8 mouse cellular contexts compared by ENCODE assay signal in genomic region chr5:38159634-38160413, GRCm38 (mm10). TPM values are rescaled to one million over a fixed set of nuclear protein-coding genes. Genes with fewer than 3 reads are reported as not detected.
DNase-seq lines count a peak whose midpoint lies in the region; ATAC-seq and TF ChIP-seq lines count a peak whose summit lies in the region.

Gene Nsg1 (minus strand): TSS chr5:38159907.

- H3K36me3 ChIP-seq in embryonic facial prominence, embryonic 13.5 days = peaks cover 26% of the 10 kb centered on the region
- H3K36me3 ChIP-seq in midbrain, embryonic 15.5 days (replicated peaks) = peaks cover 19% of the 10 kb centered on the region

- no peak for DNase-seq in layer of hippocampus, adult 2 months (ENCODE audit: low spot score in 2 of 2)
- no peak for DNase-seq in layer of hippocampus, adult 9-11 months
- DNase-seq in adrenal gland, postnatal 14 days = no peak
- no peak for DNase-seq in large intestine, adult 2 months (ENCODE audit: low read depth, low spot score)
- DNase-seq in thymus, postnatal 10 days (ENCODE audit: low spot score in 2 of 2) = no peak
- no peak for DNase-seq in cerebellum, postnatal 4 days (ENCODE audit: low spot score in 2 of 2)

- no peak; the same call in 1 of the 2 replicates for ATAC-seq in embryonic facial prominence, embryonic 13.5 days (ENCODE audit: insufficient number of reproducible peaks, insufficient read depth, low FRiP score, low TSS enrichment, low read depth)
- peak; percentile 34; the same call in 1 of the 2 replicates for ATAC-seq in midbrain, embryonic 15.5 days (replicated peaks)

- H3K4me1 ChIP-seq in embryonic facial prominence, embryonic 13.5 days = peaks cover 21% of the 10 kb centered on the region
- H3K4me1 ChIP-seq in midbrain, embryonic 15.5 days = peaks cover 39% of the 10 kb centered on the region

- peak within 1 kb of the TSS; percentile 93 for H3K9ac ChIP-seq in embryonic facial prominence, embryonic 13.5 days
- peak within 1 kb of the TSS; percentile 100 for H3K9ac ChIP-seq in midbrain, embryonic 15.5 days

- peak within 1 kb of the TSS; percentile 98 for H3K27ac ChIP-seq in layer of hippocampus, adult 2 months
- peak within 1 kb of the TSS; percentile 81 for H3K27ac ChIP-seq in embryonic facial prominence, embryonic 13.5 days
- peak within 1 kb of the TSS; percentile 99 for H3K27ac ChIP-seq in midbrain, embryonic 15.5 days

- H3K4me2 ChIP-seq in embryonic facial prominence, embryonic 13.5 days = peak within 1 kb of the TSS; percentile 76
- H3K4me2 ChIP-seq in midbrain, embryonic 15.5 days = peak within 1 kb of the TSS; percentile 87

- no peak for TF ChIP-seq CTCF in layer of hippocampus, adult 2 months (conservative IDR thresholded peaks at IDR 0.05)

- no peaks in the 10 kb centered on the region for H3K9me3 ChIP-seq in embryonic facial prominence, embryonic 13.5 days
- H3K9me3 ChIP-seq in midbrain, embryonic 15.5 days = no peaks in the 10 kb centered on the region

- H3K4me3 ChIP-seq in layer of hippocampus, adult 2 months = peak within 1 kb of the TSS; percentile 81
- peak within 1 kb of the TSS; percentile 86 for H3K4me3 ChIP-seq in embryonic facial prominence, embryonic 13.5 days
- H3K4me3 ChIP-seq in midbrain, embryonic 15.5 days = peak within 1 kb of the TSS; percentile 95

- H3K27me3 ChIP-seq in embryonic facial prominence, embryonic 13.5 days = peaks cover 21% of the 10 kb centered on the region
- no peaks in the 10 kb centered on the region for H3K27me3 ChIP-seq in midbrain, embryonic 15.5 days (replicated peaks)

- WGBS in embryonic facial prominence, embryonic 13.5 days = 10% methylated on average over 35 of the region's 35 CpGs
- WGBS in large intestine, adult 2 months = 15% methylated on average over 35 of the region's 35 CpGs
- 7% methylated on average over 35 of the region's 35 CpGs for WGBS in midbrain, embryonic 15.5 days

RNA-seq across cellular contexts. Expression of gene Nsg1, which starts in this region (rescaled TPM):
- total RNA-seq in layer of hippocampus, adult 2 months (2021) = 100 to 1,000 TPM; 421 to 427 TPM
- 61.9 and 83.1 TPM in 2 replicates for total RNA-seq in adrenal gland, postnatal 14 days (2021)
- 169 and 180 TPM in 2 replicates for polyA plus RNA-seq in embryonic facial prominence, embryonic 13.5 days (2015; fragmentation: Nextera tagmentation; extraction: Ambion mirVana)
- polyA plus RNA-seq in large intestine, adult 2 months (2012; rRNA removed) = 7.3 and 12.3 TPM in 2 replicates
- 1,489 and 1,499 TPM in 2 replicates for polyA plus RNA-seq in midbrain, embryonic 15.5 days (2015; fragmentation: Nextera tagmentation; extraction: Ambion mirVana)

Comparison
In these comparisons a context has a peak if more than half of its experiments do, and no peak if none do; other contexts are left out.
1. RNA of gene Nsg1 (polyA plus RNA-seq): 1,489 to 1,499 TPM in midbrain, embryonic 15.5 days and 169 to 180 TPM in embryonic facial prominence, embryonic 13.5 days; 7.3 to 12.3 TPM in large intestine, adult 2 months; every median in the first group is over 10 times any median in the second.
2. Peak in every context shown above with its lines, with median percentiles within 50 percentile points of each other: H3K27ac ChIP-seq and H3K4me3 ChIP-seq.